Mouse (Mus musculus) heart, postnatal 0 days (tissue): ENCODE data around the gene Shroom4.

Experiments used
- CTCF ChIP-seq: IDR thresholded peaks from 2 replicates; pipeline ENCODE4 v1.5.1; 2016; ENCODE audit warnings: antibody characterized with exemption, control low read depth, low read depth
- EP300 ChIP-seq: IDR thresholded peaks from 2 replicates; pipeline ENCODE4 v1.6.1; 2016; ENCODE audit warnings: antibody characterized with exemption, low read depth

GRCm38 (mm10) chrX:6482268-6482667 is 82.6 kb downstream of the Shroom4 start:
- peak; percentile 32 for TF ChIP-seq CTCF
- no peak for TF ChIP-seq EP300
